Mouse (Mus musculus): Measurements from ENCODE around the gene Usp7. TPM values are rescaled to one million over a fixed set of nuclear protein-coding genes. Genes with fewer than 3 reads are reported as not detected.

Gene Usp7
- polyA plus RNA-seq, 1 experiment from 2014 or later = 45.7 TPM

DNA sequence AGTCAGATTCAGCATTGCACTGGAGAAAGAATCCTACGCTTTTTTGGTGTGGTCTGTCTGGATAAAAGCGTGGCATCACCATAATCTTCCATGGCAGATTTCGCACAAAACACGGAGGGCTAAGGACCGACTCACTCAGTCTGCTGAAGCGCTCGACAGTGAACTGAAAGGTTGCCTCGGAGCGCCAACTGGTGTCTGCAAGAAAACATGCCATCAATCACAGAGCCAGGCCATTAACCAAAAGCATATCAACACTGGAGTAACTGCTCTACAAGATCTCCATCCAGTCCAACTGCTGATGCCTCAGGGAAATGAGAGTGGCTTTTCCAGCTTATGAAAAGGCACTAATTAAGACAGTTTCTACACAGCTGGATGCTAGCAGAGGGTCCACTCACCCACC, 80.1 kb downstream of the Usp7 start:
- no peaks in the 10 kb centered on the region for H3K9me3 ChIP-seq (ENCODE audit: control insufficient read depth, low read length)
- no peak overlapping the region for H3K9ac ChIP-seq (ENCODE audit: low read length)
- no peak overlapping the region for H3K4me3 ChIP-seq (ENCODE audit: low read depth, low read length)
- no peak for ATAC-seq (replicated peaks; ENCODE audit: low FRiP score)
- peaks cover 2% of the 10 kb centered on the region; the same call in 1 of the 2 replicates for H3K36me3 ChIP-seq (ENCODE audit: control insufficient read depth, insufficient read depth, low read length)
- no peak overlapping the region for H3K4me2 ChIP-seq (ENCODE audit: low read depth, low read length, severe bottlenecking)
- no peaks in the 10 kb centered on the region for H3K27me3 ChIP-seq (ENCODE audit: control insufficient read depth, insufficient read depth, low read length)
- no peak for DNase-seq (ENCODE audit: low spot score)
- H3K27ac ChIP-seq (ENCODE audit: low read depth, low read length) = no peak overlapping the region
- 89% methylated on average over 9 of the region's 9 CpGs for WGBS
- no peaks in the 10 kb centered on the region for H3K4me1 ChIP-seq (replicated peaks; ENCODE audit: control insufficient read depth, insufficient read depth, low read length)

DNA sequence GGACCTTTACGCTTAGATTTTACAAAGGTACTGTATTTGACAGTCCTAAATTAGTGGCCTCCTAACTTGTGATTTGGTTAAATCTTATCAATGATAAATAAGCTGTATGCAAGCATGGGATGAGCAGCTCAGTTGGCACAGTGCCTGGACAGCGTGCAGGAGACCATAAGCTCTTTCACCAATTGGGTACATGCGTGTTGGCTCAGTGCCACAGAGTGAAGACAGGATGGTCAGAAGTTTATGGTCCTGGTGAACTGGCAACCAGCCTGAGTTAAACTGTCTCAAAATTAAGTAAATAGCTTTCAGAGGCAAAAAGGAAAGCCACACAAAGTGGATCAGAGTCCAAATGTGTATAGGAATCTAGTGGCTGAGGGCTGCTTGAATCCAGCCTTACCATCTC, 91.5 kb downstream of the Usp7 start:
- ATAC-seq (replicated peaks; ENCODE audit: low FRiP score) = no peak
- Histone ChIP-seq H3K9me3 (ENCODE audit: control insufficient read depth, low read length) (no peaks in the 10 kb centered on the region), H3K9ac (ENCODE audit: low read length) (no peak overlapping the region), H3K27me3 (ENCODE audit: control insufficient read depth, insufficient read depth, low read length) (no peaks in the 10 kb centered on the region), H3K4me3 (ENCODE audit: low read depth, low read length) (no peak overlapping the region), H3K4me1 (replicated peaks; ENCODE audit: control insufficient read depth, insufficient read depth, low read length) (no peaks in the 10 kb centered on the region), H3K4me2 (ENCODE audit: low read depth, low read length, severe bottlenecking) (no peak overlapping the region), H3K27ac (ENCODE audit: low read depth, low read length) (no peak overlapping the region), H3K36me3 (ENCODE audit: control insufficient read depth, insufficient read depth, low read length) (peaks cover 38% of the 10 kb centered on the region)
- no peak for DNase-seq (ENCODE audit: low spot score)
- WGBS = 98% methylated on average over 3 of the region's 3 CpGs

DNA sequence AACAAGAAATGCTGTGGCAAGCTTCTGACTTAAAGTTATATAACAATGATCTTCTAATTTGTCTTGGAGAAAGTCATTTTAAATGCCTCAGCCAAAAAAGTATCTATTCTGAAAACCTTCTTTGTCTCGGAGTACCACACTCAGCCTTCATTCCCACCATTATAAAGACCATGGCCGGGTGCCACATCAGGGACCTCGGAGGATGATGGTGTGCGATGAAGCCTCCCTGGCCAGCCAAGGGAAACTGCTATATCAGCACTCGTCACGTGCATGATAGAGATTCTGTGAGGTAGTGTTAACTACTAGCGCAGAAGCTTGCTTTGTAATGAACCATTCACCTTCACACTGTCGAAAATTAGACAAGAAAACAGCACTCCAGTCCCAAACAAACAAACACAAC, 92.6 kb downstream of the Usp7 start:
- Histone ChIP-seq H3K36me3 (ENCODE audit: control insufficient read depth, insufficient read depth, low read length) (peaks cover 44% of the 10 kb centered on the region), H3K9me3 (ENCODE audit: control insufficient read depth, low read length) (no peaks in the 10 kb centered on the region), H3K4me3 (ENCODE audit: low read depth, low read length) (no peak overlapping the region), H3K27me3 (ENCODE audit: control insufficient read depth, insufficient read depth, low read length) (no peaks in the 10 kb centered on the region), H3K9ac (ENCODE audit: low read length) (no peak overlapping the region), H3K4me1 (replicated peaks; ENCODE audit: control insufficient read depth, insufficient read depth, low read length) (no peaks in the 10 kb centered on the region), H3K27ac (ENCODE audit: low read depth, low read length) (no peak overlapping the region), H3K4me2 (ENCODE audit: low read depth, low read length, severe bottlenecking) (no peak overlapping the region)
- DNase-seq (ENCODE audit: low spot score) (no peak), ATAC-seq (replicated peaks; ENCODE audit: low FRiP score) (no peak)
- 96% methylated on average over 8 of the region's 8 CpGs for WGBS

DNA sequence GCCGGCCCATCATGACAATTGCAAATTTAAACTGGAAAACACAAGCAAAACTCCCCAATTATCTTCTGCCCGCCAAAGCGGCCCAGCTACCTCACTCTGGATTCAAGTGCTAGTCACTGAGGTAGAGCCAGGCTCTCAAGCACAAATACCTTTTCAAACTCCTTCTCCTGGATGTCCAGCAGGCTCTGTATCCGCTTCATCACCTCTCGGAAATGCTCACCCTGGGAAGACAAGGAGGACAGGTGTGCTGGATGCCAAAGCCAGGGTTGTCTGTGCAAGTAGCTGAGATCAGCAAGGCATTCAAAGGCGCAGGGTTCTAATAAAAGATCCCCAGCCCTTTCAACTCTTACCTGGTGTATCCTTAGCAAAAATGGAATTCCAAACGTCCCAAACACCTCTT, 100.9 kb downstream of the Usp7 start:
- 94% methylated on average over 7 of the region's 7 CpGs for WGBS
- H3K4me2 ChIP-seq (ENCODE audit: low read depth, low read length, severe bottlenecking) = no peak overlapping the region
- no peak overlapping the region for H3K27ac ChIP-seq (ENCODE audit: low read depth, low read length)
- H3K9ac ChIP-seq (ENCODE audit: low read length) = no peak overlapping the region
- H3K4me1 ChIP-seq (replicated peaks; ENCODE audit: control insufficient read depth, insufficient read depth, low read length) = no peaks in the 10 kb centered on the region
- H3K27me3 ChIP-seq (ENCODE audit: control insufficient read depth, insufficient read depth, low read length) = no peaks in the 10 kb centered on the region
- peaks cover 20% of the 10 kb centered on the region; the same call in 1 of the 2 replicates for H3K36me3 ChIP-seq (ENCODE audit: control insufficient read depth, insufficient read depth, low read length)
- ATAC-seq (replicated peaks; ENCODE audit: low FRiP score) = no peak
- no peak overlapping the region for H3K4me3 ChIP-seq (ENCODE audit: low read depth, low read length)
- H3K9me3 ChIP-seq (ENCODE audit: control insufficient read depth, low read length) = no peaks in the 10 kb centered on the region
- DNase-seq (ENCODE audit: low spot score) = no peak

- Histone ChIP-seq H3K27me3 (ENCODE audit: control insufficient read depth, insufficient read depth, low read length) (no peaks in the 10 kb centered on the region), H3K9me3 (ENCODE audit: control insufficient read depth, low read length) (no peaks in the 10 kb centered on the region), H3K9ac (ENCODE audit: low read length) (no peak overlapping the region), H3K36me3 (ENCODE audit: control insufficient read depth, insufficient read depth, low read length) (peaks cover 16% of the 10 kb centered on the region; the same call in 1 of the 2 replicates), H3K4me3 (ENCODE audit: low read depth, low read length) (no peak overlapping the region), H3K4me2 (ENCODE audit: low read depth, low read length, severe bottlenecking) (no peak overlapping the region), H3K4me1 (replicated peaks; ENCODE audit: control insufficient read depth, insufficient read depth, low read length) (no peaks in the 10 kb centered on the region), H3K27ac (ENCODE audit: low read depth, low read length) (no peak overlapping the region)
- DNase-seq (ENCODE audit: low spot score) (no peak), ATAC-seq (replicated peaks; ENCODE audit: low FRiP score) (no peak)
- WGBS = 90% methylated on average over 11 of the region's 11 CpGs
Measured at GRCm38 (mm10) chr16:8689979-8690656, 102.0 kb downstream of the Usp7 start.

- Histone ChIP-seq H3K27ac (ENCODE audit: low read depth, low read length) (no peak overlapping the region), H3K36me3 (ENCODE audit: control insufficient read depth, insufficient read depth, low read length) (peaks cover 9% of the 10 kb centered on the region; the same call in 1 of the 2 replicates)
- no peak for ATAC-seq (replicated peaks; ENCODE audit: low FRiP score)
Measured at GRCm38 (mm10) chr16:8687559-8688112, 104.5 kb downstream of the Usp7 start.

GRCm38 (mm10) chr16:8686871-8687535, 105.1 kb downstream of the Usp7 start:
- WGBS = 84% methylated on average over 11 of the region's 11 CpGs
- Histone ChIP-seq H3K9ac (ENCODE audit: low read length) (no peak overlapping the region), H3K36me3 (ENCODE audit: control insufficient read depth, insufficient read depth, low read length) (peaks cover 6% of the 10 kb centered on the region; the same call in 1 of the 2 replicates), H3K4me3 (ENCODE audit: low read depth, low read length) (no peak overlapping the region), H3K27ac (ENCODE audit: low read depth, low read length) (no peak overlapping the region), H3K4me1 (replicated peaks; ENCODE audit: control insufficient read depth, insufficient read depth, low read length) (no peaks in the 10 kb centered on the region), H3K9me3 (ENCODE audit: control insufficient read depth, low read length) (no peaks in the 10 kb centered on the region), H3K27me3 (ENCODE audit: control insufficient read depth, insufficient read depth, low read length) (no peaks in the 10 kb centered on the region), H3K4me2 (ENCODE audit: low read depth, low read length, severe bottlenecking) (no peak overlapping the region)
- peak; percentile 39 for ATAC-seq (replicated peaks; ENCODE audit: low FRiP score)
- DNase-seq (ENCODE audit: low spot score) = peak; percentile 63

More at GRCm38 (mm10) chr16:8687559-8688112, 104.5 kb downstream of the Usp7 start:
- no peak for DNase-seq (ENCODE audit: low spot score)
- Histone ChIP-seq H3K4me1 (replicated peaks; ENCODE audit: control insufficient read depth, insufficient read depth, low read length) (no peaks in the 10 kb centered on the region), H3K4me3 (ENCODE audit: low read depth, low read length) (no peak overlapping the region), H3K4me2 (ENCODE audit: low read depth, low read length, severe bottlenecking) (no peak overlapping the region), H3K9ac (ENCODE audit: low read length) (no peak overlapping the region), H3K9me3 (ENCODE audit: control insufficient read depth, low read length) (no peaks in the 10 kb centered on the region), H3K27me3 (ENCODE audit: control insufficient read depth, insufficient read depth, low read length) (no peaks in the 10 kb centered on the region)

DNA sequence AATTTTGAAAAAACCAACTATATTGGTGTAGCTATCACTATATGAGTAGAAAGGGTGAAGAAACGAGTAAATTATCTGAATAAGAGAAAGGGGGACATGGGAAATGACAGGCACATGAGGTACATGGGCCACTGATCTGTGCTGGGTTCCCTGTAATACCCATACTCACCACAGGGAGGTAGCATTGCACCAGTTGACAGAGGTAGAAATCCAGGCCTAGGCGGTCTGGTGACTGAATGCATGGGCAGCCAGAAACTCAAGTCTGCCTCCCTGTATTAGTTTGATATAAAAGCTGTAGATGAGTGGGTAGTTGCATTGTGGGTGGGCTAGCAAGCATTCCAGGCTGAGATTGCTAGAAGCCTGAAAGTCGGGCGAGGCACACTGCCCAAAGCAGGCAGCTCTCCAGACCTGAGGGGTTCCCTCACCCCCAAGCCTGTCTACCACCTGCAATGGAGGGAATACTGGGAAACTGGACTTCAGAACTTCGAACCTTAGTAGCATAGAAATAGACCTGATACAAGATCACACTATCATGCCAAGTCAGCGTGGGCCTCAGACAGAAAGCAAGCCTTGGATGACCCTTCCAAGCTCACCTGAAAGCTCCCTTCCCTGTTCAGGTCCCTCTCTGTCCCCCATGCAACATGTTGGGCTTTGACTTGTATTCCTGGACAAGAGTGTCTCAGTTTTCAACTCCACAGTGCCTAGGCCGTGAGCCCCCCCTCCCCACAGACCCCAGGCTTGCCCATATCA, 105.8 kb downstream of the Usp7 start:
- Histone ChIP-seq H3K36me3 (ENCODE audit: control insufficient read depth, insufficient read depth, low read length) (peaks cover 3% of the 10 kb centered on the region; the same call in 1 of the 2 replicates), H3K27me3 (ENCODE audit: control insufficient read depth, insufficient read depth, low read length) (no peaks in the 10 kb centered on the region), H3K9ac (ENCODE audit: low read length) (no peak overlapping the region), H3K4me1 (replicated peaks; ENCODE audit: control insufficient read depth, insufficient read depth, low read length) (no peaks in the 10 kb centered on the region), H3K9me3 (ENCODE audit: control insufficient read depth, low read length) (no peaks in the 10 kb centered on the region), H3K27ac (ENCODE audit: low read depth, low read length) (no peak overlapping the region), H3K4me2 (ENCODE audit: low read depth, low read length, severe bottlenecking) (no peak overlapping the region), H3K4me3 (ENCODE audit: low read depth, low read length) (no peak overlapping the region)
- ATAC-seq (replicated peaks; ENCODE audit: low FRiP score) (peak; percentile 64), DNase-seq (ENCODE audit: low spot score) (peak; percentile 83)
- WGBS = 61% methylated on average over 7 of the region's 7 CpGs
